Mouse (Mus musculus): ENCODE results near the gene Prmt8. TPM values are rescaled to one million over a fixed set of nuclear protein-coding genes. Genes with fewer than 3 reads are reported as not detected.

Gene Prmt8
- polyA plus RNA-seq, 1 experiment, result not detected

GRCm38 (mm10) chr6:127753228-127753627 lies 16.0 kb downstream of the Prmt8 start:
- no peak overlapping the region for H3K4me3 ChIP-seq
- H3K79me2 ChIP-seq (ENCODE audit: control insufficient read depth, insufficient read depth), result no peaks in the 10 kb centered on the region
- H3K4me2 ChIP-seq (ENCODE audit: low read depth), result no peak overlapping the region
- no peaks in the 10 kb centered on the region for H3K27me3 ChIP-seq (ENCODE audit: control insufficient read depth, insufficient read depth, insufficient read length)
- no peaks in the 10 kb centered on the region for H3K36me3 ChIP-seq (ENCODE audit: control insufficient read depth, insufficient read depth)
- H3ac ChIP-seq (ENCODE audit: control insufficient read depth, insufficient read length), result no peak overlapping the region
- TF ChIP-seq E2F4 (IDR thresholded peaks at IDR 0.05; ENCODE audit: insufficient read depth), result no peak
- TF ChIP-seq MYOD1 (IDR thresholded peaks at IDR 0.05; ENCODE audit: control insufficient read depth in 1 of 3, insufficient read length in 2 of 3, low read depth in 2 of 3), result no peak
- no peak for TF ChIP-seq USF1 (IDR thresholded peaks at IDR 0.05; ENCODE audit: low read depth)
- no peak for TF ChIP-seq MAX (IDR thresholded peaks at IDR 0.05; ENCODE audit: low read depth)
- no peak for TF ChIP-seq CEBPB (IDR thresholded peaks at IDR 0.05; ENCODE audit: insufficient read depth, poor library complexity, severe bottlenecking)
- no peak for TF ChIP-seq POLR2AphosphoS2 (IDR thresholded peaks at IDR 0.05; ENCODE audit: insufficient read length, low read depth)
- no peak for TF ChIP-seq TCF3 (IDR thresholded peaks at IDR 0.05; ENCODE audit: insufficient read length, low read depth)
- TF ChIP-seq REST (IDR thresholded peaks at IDR 0.05; ENCODE audit: insufficient read depth, insufficient read length), result no peak
- TF ChIP-seq MYOG (IDR thresholded peaks at IDR 0.05; ENCODE audit: control insufficient read depth in 1 of 3, insufficient read depth in 1 of 3, insufficient read length in 2 of 3, low read depth in 2 of 3), result no peak
- TF ChIP-seq TCF12 (IDR thresholded peaks at IDR 0.05; ENCODE audit: insufficient read depth, poor library complexity, severe bottlenecking), result no peak
- no peak for TF ChIP-seq POLR2A (IDR thresholded peaks at IDR 0.05; ENCODE audit: insufficient read length, low read depth)
- no peak for TF ChIP-seq SRF (IDR thresholded peaks at IDR 0.05; ENCODE audit: control insufficient read depth, insufficient read length, low read depth)

- H3K27me3 ChIP-seq (ENCODE audit: control insufficient read depth, insufficient read depth, insufficient read length), result no peaks in the 10 kb centered on the region
- no peak overlapping the region for H3K4me2 ChIP-seq (ENCODE audit: low read depth)
- no peak overlapping the region for H3K4me3 ChIP-seq
- H3ac ChIP-seq (ENCODE audit: control insufficient read depth, insufficient read length), result no peak overlapping the region
- TF ChIP-seq MAX (IDR thresholded peaks at IDR 0.05; ENCODE audit: low read depth), result no peak
- TF ChIP-seq MYOD1 (IDR thresholded peaks at IDR 0.05; ENCODE audit: control insufficient read depth in 1 of 3, insufficient read length in 2 of 3, low read depth in 2 of 3), result no peak
- no peak for TF ChIP-seq TCF12 (IDR thresholded peaks at IDR 0.05; ENCODE audit: insufficient read depth, poor library complexity, severe bottlenecking)
- no peak for TF ChIP-seq TCF3 (IDR thresholded peaks at IDR 0.05; ENCODE audit: insufficient read length, low read depth)
- no peak for TF ChIP-seq POLR2AphosphoS2 (IDR thresholded peaks at IDR 0.05; ENCODE audit: insufficient read length, low read depth)
- no peak for TF ChIP-seq E2F4 (IDR thresholded peaks at IDR 0.05; ENCODE audit: insufficient read depth)
- no peak for TF ChIP-seq MYOG (IDR thresholded peaks at IDR 0.05; ENCODE audit: control insufficient read depth in 1 of 3, insufficient read depth in 1 of 3, insufficient read length in 2 of 3, low read depth in 2 of 3)
- TF ChIP-seq USF1 (IDR thresholded peaks at IDR 0.05; ENCODE audit: low read depth), result no peak
- TF ChIP-seq POLR2A (IDR thresholded peaks at IDR 0.05; ENCODE audit: insufficient read length, low read depth), result no peak
- TF ChIP-seq REST (IDR thresholded peaks at IDR 0.05; ENCODE audit: insufficient read depth, insufficient read length), result no peak
- no peak for TF ChIP-seq SRF (IDR thresholded peaks at IDR 0.05; ENCODE audit: control insufficient read depth, insufficient read length, low read depth)
- TF ChIP-seq CEBPB (IDR thresholded peaks at IDR 0.05; ENCODE audit: insufficient read depth, poor library complexity, severe bottlenecking), result no peak
- no peaks in the 10 kb centered on the region for H3K79me2 ChIP-seq (ENCODE audit: control insufficient read depth, insufficient read depth)
- no peaks in the 10 kb centered on the region for H3K36me3 ChIP-seq (ENCODE audit: control insufficient read depth, insufficient read depth)
Observed at GRCm38 (mm10) chr6:127752681-127753080, 16.6 kb downstream of the Prmt8 start.

GRCm38 (mm10) chr6:127751499-127751898 lies 17.8 kb downstream of the Prmt8 start:
- no peak overlapping the region for H3K4me3 ChIP-seq
- H3K79me2 ChIP-seq (ENCODE audit: control insufficient read depth, insufficient read depth), result no peaks in the 10 kb centered on the region
- no peaks in the 10 kb centered on the region for H3K27me3 ChIP-seq (ENCODE audit: control insufficient read depth, insufficient read depth, insufficient read length)
- no peak overlapping the region for H3ac ChIP-seq (ENCODE audit: control insufficient read depth, insufficient read length)
- no peaks in the 10 kb centered on the region for H3K36me3 ChIP-seq (ENCODE audit: control insufficient read depth, insufficient read depth)
- TF ChIP-seq E2F4 (IDR thresholded peaks at IDR 0.05; ENCODE audit: insufficient read depth), result no peak
- no peak for TF ChIP-seq TCF3 (IDR thresholded peaks at IDR 0.05; ENCODE audit: insufficient read length, low read depth)
- no peak for TF ChIP-seq REST (IDR thresholded peaks at IDR 0.05; ENCODE audit: insufficient read depth, insufficient read length)
- TF ChIP-seq CEBPB (IDR thresholded peaks at IDR 0.05; ENCODE audit: insufficient read depth, poor library complexity, severe bottlenecking), result no peak
- TF ChIP-seq POLR2AphosphoS2 (IDR thresholded peaks at IDR 0.05; ENCODE audit: insufficient read length, low read depth), result no peak
- TF ChIP-seq POLR2A (IDR thresholded peaks at IDR 0.05; ENCODE audit: insufficient read length, low read depth), result no peak
- no peak for TF ChIP-seq SRF (IDR thresholded peaks at IDR 0.05; ENCODE audit: control insufficient read depth, insufficient read length, low read depth)
- no peak for TF ChIP-seq TCF12 (IDR thresholded peaks at IDR 0.05; ENCODE audit: insufficient read depth, poor library complexity, severe bottlenecking)
- H3K4me2 ChIP-seq (ENCODE audit: low read depth), result no peak overlapping the region

DNA sequence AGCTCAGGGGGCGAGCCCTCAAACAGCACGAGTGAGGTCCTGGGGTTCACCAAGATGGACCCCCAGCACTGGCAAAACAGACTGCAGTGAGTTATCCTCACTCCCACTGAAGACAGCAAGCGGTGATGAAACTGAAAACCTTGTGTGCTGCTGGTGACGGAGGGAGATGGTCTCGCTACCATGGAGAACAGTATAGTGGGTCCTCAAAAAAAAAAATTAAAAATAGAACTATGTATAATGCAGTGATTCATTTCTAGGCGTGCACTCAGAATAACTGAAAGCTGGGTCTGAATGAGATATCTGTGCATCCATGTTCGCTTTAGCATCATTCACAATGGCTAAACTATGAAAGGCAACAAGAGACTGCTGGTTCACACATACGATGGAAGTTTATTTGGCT lies 20.5 kb downstream of the Prmt8 start:
- no peaks in the 10 kb centered on the region for H3K79me2 ChIP-seq (ENCODE audit: control insufficient read depth, insufficient read depth)
- H3ac ChIP-seq (ENCODE audit: control insufficient read depth, insufficient read length), result no peak overlapping the region
- TF ChIP-seq SRF (IDR thresholded peaks at IDR 0.05; ENCODE audit: control insufficient read depth, insufficient read length, low read depth) (no peak), REST (IDR thresholded peaks at IDR 0.05; ENCODE audit: insufficient read depth, insufficient read length) (no peak), MYOG (IDR thresholded peaks at IDR 0.05; ENCODE audit: control insufficient read depth in 1 of 3, insufficient read depth in 1 of 3, insufficient read length in 2 of 3, low read depth in 2 of 3) (no peak), MAX (IDR thresholded peaks at IDR 0.05; ENCODE audit: low read depth) (no peak), E2F4 (IDR thresholded peaks at IDR 0.05; ENCODE audit: insufficient read depth) (no peak), TCF12 (IDR thresholded peaks at IDR 0.05; ENCODE audit: insufficient read depth, poor library complexity, severe bottlenecking) (no peak), CEBPB (IDR thresholded peaks at IDR 0.05; ENCODE audit: insufficient read depth, poor library complexity, severe bottlenecking) (no peak), USF1 (IDR thresholded peaks at IDR 0.05; ENCODE audit: low read depth) (no peak), TCF3 (IDR thresholded peaks at IDR 0.05; ENCODE audit: insufficient read length, low read depth) (no peak), POLR2A (IDR thresholded peaks at IDR 0.05; ENCODE audit: insufficient read length, low read depth) (no peak), POLR2AphosphoS2 (IDR thresholded peaks at IDR 0.05; ENCODE audit: insufficient read length, low read depth) (no peak), MYOD1 (IDR thresholded peaks at IDR 0.05; ENCODE audit: control insufficient read depth in 1 of 3, insufficient read length in 2 of 3, low read depth in 2 of 3) (no peak)
- no peak overlapping the region for H3K4me3 ChIP-seq
- H3K4me2 ChIP-seq (ENCODE audit: low read depth), result no peak overlapping the region
- H3K36me3 ChIP-seq (ENCODE audit: control insufficient read depth, insufficient read depth), result no peaks in the 10 kb centered on the region
- H3K27me3 ChIP-seq (ENCODE audit: control insufficient read depth, insufficient read depth, insufficient read length), result no peaks in the 10 kb centered on the region
